Mouse (Mus musculus): ENCODE results near the gene Wdr93. TPM values are rescaled to one million over a fixed set of nuclear protein-coding genes. Genes with fewer than 3 reads are reported as not detected.
A peak's percentile ranks its signal among the peaks of the same experiment; 100 is the strongest.

The Wdr93 gene
- polyA plus RNA-seq, 1 experiment from 2014 or later: 0.19 TPM

DNA sequence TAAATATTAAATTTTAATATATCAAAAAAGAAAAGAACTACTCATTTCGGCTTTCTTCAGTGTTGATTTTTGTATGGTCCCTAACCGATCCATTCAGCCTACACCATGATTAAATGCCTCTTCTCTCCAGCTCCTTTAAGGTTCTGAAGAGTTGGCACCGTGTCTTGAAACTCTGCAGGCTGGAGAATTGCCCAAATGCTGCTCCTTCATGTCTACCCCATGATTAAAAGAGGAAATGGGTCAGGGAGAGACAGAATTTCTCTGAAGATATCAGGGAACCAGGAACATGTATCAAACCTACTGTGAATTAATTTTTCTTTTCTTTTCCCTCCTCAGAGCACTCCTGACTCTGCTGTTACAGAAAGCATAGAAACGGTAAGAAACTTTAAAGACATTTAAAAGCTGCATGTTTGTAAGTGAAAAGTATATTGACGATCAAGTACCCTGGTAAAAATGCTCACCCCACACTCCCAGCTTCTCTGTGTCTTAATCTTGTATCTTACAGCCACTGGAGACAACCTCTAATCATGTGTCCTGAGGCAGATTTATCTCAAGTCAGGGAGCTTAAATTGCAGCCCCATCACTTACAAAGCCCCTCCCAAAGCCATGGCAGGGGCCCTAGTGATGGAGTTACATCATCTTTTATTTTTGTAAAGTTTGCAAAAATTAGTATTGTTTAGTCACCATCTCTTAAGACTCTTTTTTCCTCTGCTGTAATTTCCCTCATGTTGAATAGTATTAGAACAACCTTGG, 18.3 kb downstream of the Wdr93 start:
- no peak for DNase-seq (ENCODE audit: low spot score)
- 85% methylated on average over 5 of the region's 5 CpGs for WGBS
- Histone ChIP-seq H3K4me3 (ENCODE audit: low read depth, low read length) (no peak overlapping the region), H3K9me3 (ENCODE audit: control insufficient read depth, low read length) (no peaks in the 10 kb centered on the region), H3K4me1 (replicated peaks; ENCODE audit: control insufficient read depth, insufficient read depth, low read length) (no peaks in the 10 kb centered on the region), H3K36me3 (ENCODE audit: control insufficient read depth, insufficient read depth, low read length) (no peaks in the 10 kb centered on the region), H3K27me3 (ENCODE audit: control insufficient read depth, insufficient read depth, low read length) (no peaks in the 10 kb centered on the region), H3K4me2 (replicated peaks; ENCODE audit: low read depth, low read length) (no peak overlapping the region), H3K9ac (ENCODE audit: low read depth, low read length) (no peak overlapping the region), H3K27ac (ENCODE audit: low read depth, low read length) (no peak overlapping the region)
- no peak for ATAC-seq (ENCODE audit: low FRiP score)

DNA sequence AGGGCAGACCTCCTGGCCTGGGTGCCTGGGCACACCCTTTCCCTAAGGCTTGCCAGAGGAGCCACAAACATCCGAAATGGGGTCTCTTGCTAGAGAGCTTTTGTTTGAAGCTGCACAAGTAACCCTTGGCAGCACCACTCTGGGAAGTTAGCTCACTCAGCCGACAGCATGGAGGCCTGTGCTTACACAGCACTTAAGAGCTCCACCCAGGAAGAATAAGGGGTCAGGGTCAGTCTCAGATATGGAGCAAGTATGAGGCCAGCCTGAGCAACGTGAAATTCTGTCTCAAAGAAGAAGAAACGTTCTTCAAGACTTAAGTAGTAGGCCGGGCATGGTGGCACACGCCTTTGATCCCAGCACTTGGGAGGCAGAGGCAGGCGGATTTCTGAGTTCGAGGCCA, 19.1 kb downstream of the Wdr93 start:
- Histone ChIP-seq H3K4me2 (replicated peaks; ENCODE audit: low read depth, low read length) (no peak overlapping the region), H3K4me3 (ENCODE audit: low read depth, low read length) (no peak overlapping the region), H3K9ac (ENCODE audit: low read depth, low read length) (no peak overlapping the region), H3K27ac (ENCODE audit: low read depth, low read length) (no peak overlapping the region), H3K4me1 (replicated peaks; ENCODE audit: control insufficient read depth, insufficient read depth, low read length) (no peaks in the 10 kb centered on the region), H3K9me3 (ENCODE audit: control insufficient read depth, low read length) (no peaks in the 10 kb centered on the region), H3K27me3 (ENCODE audit: control insufficient read depth, insufficient read depth, low read length) (no peaks in the 10 kb centered on the region), H3K36me3 (ENCODE audit: control insufficient read depth, insufficient read depth, low read length) (no peaks in the 10 kb centered on the region)
- ATAC-seq (ENCODE audit: low FRiP score) (no peak), DNase-seq (ENCODE audit: low spot score) (no peak)
- WGBS: 84% methylated on average over 8 of the region's 8 CpGs

- Histone ChIP-seq H3K36me3 (ENCODE audit: control insufficient read depth, insufficient read depth, low read length) (no peaks in the 10 kb centered on the region), H3K27me3 (ENCODE audit: control insufficient read depth, insufficient read depth, low read length) (no peaks in the 10 kb centered on the region), H3K9me3 (ENCODE audit: control insufficient read depth, low read length) (no peaks in the 10 kb centered on the region), H3K4me3 (ENCODE audit: low read depth, low read length) (no peak overlapping the region), H3K4me2 (replicated peaks; ENCODE audit: low read depth, low read length) (no peak overlapping the region), H3K27ac (ENCODE audit: low read depth, low read length) (no peak overlapping the region), H3K4me1 (replicated peaks; ENCODE audit: control insufficient read depth, insufficient read depth, low read length) (no peaks in the 10 kb centered on the region), H3K9ac (ENCODE audit: low read depth, low read length) (no peak overlapping the region)
- DNase-seq (ENCODE audit: low spot score) (no peak), ATAC-seq (ENCODE audit: low FRiP score) (no peak)
- 33% methylated on average over 1 of the region's 1 CpGs for WGBS
Measured at GRCm38 (mm10) chr7:79765991-79766390, 23.0 kb downstream of the Wdr93 start.

GRCm38 (mm10) chr7:79769664-79770063, 26.7 kb downstream of the Wdr93 start:
- H3K4me2 ChIP-seq (replicated peaks; ENCODE audit: low read depth, low read length): no peak overlapping the region
- H3K4me1 ChIP-seq (replicated peaks; ENCODE audit: control insufficient read depth, insufficient read depth, low read length): no peaks in the 10 kb centered on the region
- 83% methylated on average over 3 of the region's 3 CpGs for WGBS
- ATAC-seq (ENCODE audit: low FRiP score): no peak
- no peaks in the 10 kb centered on the region for H3K36me3 ChIP-seq (ENCODE audit: control insufficient read depth, insufficient read depth, low read length)
- H3K9me3 ChIP-seq (ENCODE audit: control insufficient read depth, low read length): no peaks in the 10 kb centered on the region
- no peak overlapping the region for H3K4me3 ChIP-seq (ENCODE audit: low read depth, low read length)
- no peak overlapping the region for H3K9ac ChIP-seq (ENCODE audit: low read depth, low read length)
- H3K27me3 ChIP-seq (ENCODE audit: control insufficient read depth, insufficient read depth, low read length): no peaks in the 10 kb centered on the region
- no peak overlapping the region for H3K27ac ChIP-seq (ENCODE audit: low read depth, low read length)
- no peak for DNase-seq (ENCODE audit: low spot score)

GRCm38 (mm10) chr7:79771561-79772512, 28.9 kb downstream of the Wdr93 start:
- no peak overlapping the region for H3K27ac ChIP-seq (ENCODE audit: low read depth, low read length)
- H3K36me3 ChIP-seq (ENCODE audit: control insufficient read depth, insufficient read depth, low read length): no peaks in the 10 kb centered on the region
- ATAC-seq (ENCODE audit: low FRiP score) (no peak), DNase-seq (ENCODE audit: low spot score) (no peak)
- H3K4me3 ChIP-seq (ENCODE audit: low read depth, low read length): no peak overlapping the region
- H3K4me1 ChIP-seq (replicated peaks; ENCODE audit: control insufficient read depth, insufficient read depth, low read length): no peaks in the 10 kb centered on the region
- no peaks in the 10 kb centered on the region for H3K9me3 ChIP-seq (ENCODE audit: control insufficient read depth, low read length)
- no peaks in the 10 kb centered on the region for H3K27me3 ChIP-seq (ENCODE audit: control insufficient read depth, insufficient read depth, low read length)
- H3K4me2 ChIP-seq (replicated peaks; ENCODE audit: low read depth, low read length): no peak overlapping the region
- no peak overlapping the region for H3K9ac ChIP-seq (ENCODE audit: low read depth, low read length)
- WGBS: 43% methylated on average over 15 of the region's 15 CpGs

DNA sequence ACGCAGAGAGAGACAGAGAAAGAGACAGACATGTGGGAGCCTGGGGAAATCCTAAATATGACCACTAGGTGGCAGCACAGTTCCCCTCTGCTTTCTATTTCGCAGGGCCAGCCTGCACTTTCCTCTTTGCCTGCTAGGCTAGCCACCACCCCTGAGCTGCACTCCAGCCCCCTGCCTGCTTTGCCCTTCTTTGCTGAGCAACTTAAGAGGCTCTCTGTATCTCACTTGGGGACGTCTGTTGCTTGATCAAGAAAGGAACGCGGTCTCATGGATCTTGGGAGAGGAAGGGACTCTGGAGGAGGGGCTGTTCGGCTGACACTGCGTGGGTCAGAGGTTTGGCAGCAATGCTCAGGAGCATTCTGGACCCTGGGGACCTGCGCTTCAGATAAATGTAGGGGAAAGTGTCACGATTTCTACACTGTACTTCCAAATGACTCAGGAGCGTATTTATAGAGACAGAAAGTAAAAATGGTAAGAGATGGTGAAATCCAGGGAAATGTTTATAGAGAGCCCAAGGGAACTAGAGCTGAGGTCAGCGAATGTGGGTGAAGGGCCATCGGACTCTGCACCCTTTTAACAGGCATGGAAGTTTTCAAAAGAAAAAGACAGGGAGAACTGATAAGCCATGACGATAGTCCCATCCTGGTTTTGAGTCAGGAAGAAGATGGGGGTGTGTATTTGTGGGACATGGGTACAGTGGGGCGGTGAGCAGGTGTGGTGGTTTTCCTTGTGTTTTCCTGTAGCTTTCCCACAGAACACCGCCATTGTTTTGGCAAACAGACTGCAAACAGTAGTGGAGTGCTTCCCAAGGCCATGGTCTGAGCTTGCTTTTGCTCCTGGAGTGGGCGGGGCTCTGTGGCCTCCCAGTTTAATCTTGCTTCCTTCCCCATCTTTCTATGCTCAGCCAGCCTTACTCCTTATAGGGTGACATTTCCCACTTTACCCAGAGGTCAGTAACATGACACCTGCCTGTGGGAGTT, 38.0 kb downstream of the Wdr93 start:
- no peak overlapping the region for H3K9ac ChIP-seq (ENCODE audit: low read depth, low read length)
- WGBS: 37% methylated on average over 16 of the region's 16 CpGs

GRCm38 (mm10) chr7:79781826-79782515, 39.0 kb downstream of the Wdr93 start:
- Histone ChIP-seq H3K36me3 (ENCODE audit: control insufficient read depth, insufficient read depth, low read length) (no peaks in the 10 kb centered on the region), H3K27me3 (ENCODE audit: control insufficient read depth, insufficient read depth, low read length) (no peaks in the 10 kb centered on the region), H3K9me3 (ENCODE audit: control insufficient read depth, low read length) (no peaks in the 10 kb centered on the region), H3K4me3 (ENCODE audit: low read depth, low read length) (no peak overlapping the region), H3K9ac (ENCODE audit: low read depth, low read length) (no peak overlapping the region), H3K27ac (ENCODE audit: low read depth, low read length) (no peak overlapping the region), H3K4me1 (replicated peaks; ENCODE audit: control insufficient read depth, insufficient read depth, low read length) (no peaks in the 10 kb centered on the region), H3K4me2 (replicated peaks; ENCODE audit: low read depth, low read length) (no peak overlapping the region)
- ATAC-seq (ENCODE audit: low FRiP score): no peak
- 75% methylated on average over 11 of the region's 11 CpGs for WGBS
- no peak for DNase-seq (ENCODE audit: low spot score)

More for the DNA sequence above, 38.0 kb downstream of the Wdr93 start:
- H3K4me2 ChIP-seq (replicated peaks; ENCODE audit: low read depth, low read length): peak overlapping the region; percentile 28
- H3K27me3 ChIP-seq (ENCODE audit: control insufficient read depth, insufficient read depth, low read length): no peaks in the 10 kb centered on the region
- H3K4me3 ChIP-seq (ENCODE audit: low read depth, low read length): no peak overlapping the region
- ATAC-seq (ENCODE audit: low FRiP score) (peak; percentile 27; the same call in 1 of the 2 replicates), DNase-seq (ENCODE audit: low spot score) (peak; percentile 87)
- H3K4me1 ChIP-seq (replicated peaks; ENCODE audit: control insufficient read depth, insufficient read depth, low read length): no peaks in the 10 kb centered on the region
- H3K36me3 ChIP-seq (ENCODE audit: control insufficient read depth, insufficient read depth, low read length): no peaks in the 10 kb centered on the region
- no peak overlapping the region for H3K27ac ChIP-seq (ENCODE audit: low read depth, low read length)
- no peaks in the 10 kb centered on the region for H3K9me3 ChIP-seq (ENCODE audit: control insufficient read depth, low read length)

DNA sequence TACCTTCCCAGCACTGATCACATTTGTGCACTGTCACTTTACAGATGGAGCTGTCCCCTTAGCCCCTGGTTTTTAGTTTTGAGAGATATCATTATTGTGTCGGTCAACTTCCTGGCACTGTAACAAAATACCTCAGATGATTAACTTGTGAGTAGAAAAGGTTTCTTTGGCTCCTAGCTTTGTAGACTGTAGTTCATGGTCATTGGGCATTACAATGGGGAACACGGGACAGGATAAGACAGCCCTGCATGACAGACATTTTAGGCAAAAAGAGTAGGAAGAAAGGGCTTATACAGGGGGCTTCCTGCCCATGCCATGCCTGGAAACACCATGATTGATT, 39.5 kb downstream of the Wdr93 start:
- ATAC-seq (ENCODE audit: low FRiP score): no peak
- H3K27me3 ChIP-seq (ENCODE audit: control insufficient read depth, insufficient read depth, low read length): no peaks in the 10 kb centered on the region
- H3K4me3 ChIP-seq (ENCODE audit: low read depth, low read length): no peak overlapping the region
- no peaks in the 10 kb centered on the region for H3K36me3 ChIP-seq (ENCODE audit: control insufficient read depth, insufficient read depth, low read length)
- no peak overlapping the region for H3K4me2 ChIP-seq (replicated peaks; ENCODE audit: low read depth, low read length)
- no peak overlapping the region for H3K27ac ChIP-seq (ENCODE audit: low read depth, low read length)
- H3K9ac ChIP-seq (ENCODE audit: low read depth, low read length): no peak overlapping the region
- DNase-seq (ENCODE audit: low spot score): no peak
- 81% methylated on average over 2 of the region's 2 CpGs for WGBS
- no peaks in the 10 kb centered on the region for H3K4me1 ChIP-seq (replicated peaks; ENCODE audit: control insufficient read depth, insufficient read depth, low read length)
- H3K9me3 ChIP-seq (ENCODE audit: control insufficient read depth, low read length): no peaks in the 10 kb centered on the region
